Mouse (Mus musculus): ENCODE measurements around the gene Gm6509.
"Not testable (repeated sequence)": the region's sequence is repeated elsewhere in the genome, so short reads cannot be mapped to it uniquely, and the experiment has no call there.

Gm6509 gene

GRCm38 (mm10) chr5:94623679-94624078 lies at the start of gene Gm6509:
TSS of gene Gm6509 (plus strand) at chr5:94623979.
- DNase-seq (ENCODE audit: low spot score in 2 of 2), result not testable (repeated sequence)

- DNase-seq (ENCODE audit: low spot score in 2 of 2), result not testable (repeated sequence)
These were observed 7.5 kb upstream of the Gm6509 start, which contains the start of gene Gm3147 for GRCm38 (mm10) chr5:94616242-94616641. TSS of gene Gm3147 (minus strand) at chr5:94616342.

- not testable (repeated sequence) for DNase-seq (ENCODE audit: low spot score in 2 of 2)
These were observed 24.3 kb downstream of the Gm6509 start, which contains the start of gene Gm6205 for GRCm38 (mm10) chr5:94648082-94648481. TSS of gene Gm6205 (plus strand) at chr5:94648382.
